Mouse (Mus musculus) thymus, adult 2 months (tissue): ENCODE data around the gene Ppia.

ENCODE experiments used
- CTCF ChIP-seq: fragments of 200-500 bp; IDR thresholded peaks from 2 replicates; pipeline ENCODE4 v1.5.1; 2012; ENCODE audit warnings: mild to moderate bottlenecking, control low read depth, low read length, moderate library complexity, borderline replicate concordance; ENCODE audit not compliant: control insufficient read depth, poor library complexity, insufficient read depth; ENCODE audit errors: extremely low read depth
- POLR2A ChIP-seq: fragments of 200-500 bp; IDR thresholded peaks from 2 replicates; pipeline ENCODE4 v1.6.1; 2012; ENCODE audit warnings: mild to moderate bottlenecking, low read length, control low read depth, moderate library complexity; ENCODE audit not compliant: control insufficient read depth, poor library complexity, insufficient read depth; ENCODE audit errors: extremely low read depth

- TF ChIP-seq CTCF: no peak
- TF ChIP-seq POLR2A: no peak
Observed at GRCm38 (mm10) chr11:6372784-6373183, 42.5 kb upstream of the Ppia start.
